Mouse (Mus musculus): ENCODE measurements at regions not wholly inside any gene's neighbourhood (a gene's known extent, or its start where the extent isn't known, plus 50 kb on each side); places are given as distances from the start of the nearest gene placed in this dataset.

GRCm38 (mm10) chr5:111535978-111536377, 118.8 kb downstream of the Mn1 start:
- TF ChIP-seq CHD2 (IDR thresholded peaks at IDR 0.05; ENCODE audit: low read depth, low read length) (no peak), MAFK (IDR thresholded peaks at IDR 0.05; ENCODE audit: insufficient read depth, low read depth, low read length) (no peak)

Data from ES-E14 (cell line).